Mouse (Mus musculus) bone marrow macrophage, adult 2 months (primary cell): Measurements from ENCODE around the gene Mrgprf.

Experiments
- CTCF ChIP-seq: IDR thresholded peaks from 2 replicates; pipeline ENCODE4 v1.5.1; 2012; ENCODE audit warnings: low read depth, mild to moderate bottlenecking, low read length, moderate library complexity
- POLR2A ChIP-seq: IDR thresholded peaks from 2 replicates; pipeline ENCODE4 v1.6.1; 2012; ENCODE audit warnings: mild to moderate bottlenecking, low read depth, low read length, borderline replicate concordance

GRCm38 (mm10) chr7:145335616-145336332, 35.1 kb downstream of the Mrgprf start:
- no peak for TF ChIP-seq POLR2A
- no peak for TF ChIP-seq CTCF
